Mouse (Mus musculus): ENCODE measurements around the gene Sh3glb1.

DNA sequence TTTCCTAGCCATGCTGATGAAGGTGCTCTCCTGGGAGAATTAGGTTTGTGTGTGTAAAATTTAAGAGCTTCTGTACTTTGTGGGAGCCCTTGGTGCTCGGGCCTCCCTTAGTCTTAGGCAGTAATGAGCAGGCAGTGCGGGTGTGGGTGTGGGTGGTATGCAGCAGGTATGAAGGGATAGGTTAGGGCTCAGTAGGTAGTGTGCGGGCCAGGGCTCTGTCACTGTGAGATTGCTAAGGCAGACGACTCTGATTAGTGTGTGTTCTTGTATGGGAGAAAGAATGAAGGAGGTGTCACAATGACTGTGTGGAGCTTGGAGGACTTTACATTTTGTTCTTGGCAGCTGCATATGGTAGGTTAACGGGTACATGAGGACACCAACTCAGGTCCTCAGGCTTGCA lies 34.0 kb downstream of the Sh3glb1 start:
- no peak for TF ChIP-seq RAD21 (IDR thresholded peaks at IDR 0.05; ENCODE audit: low read depth, low read length)
- no peak for TF ChIP-seq CTCF (conservative IDR thresholded peaks at IDR 0.05 in 1 of 2, IDR thresholded peaks at IDR 0.05 in 1 of 2; ENCODE audit: low read depth in 2 of 2, low read length in 2 of 2)

Measured in CH12.LX (cell line).